Comparison of ENCODE assay signal across 8 mouse cellular contexts in genomic region chr7:6361756-6362155, GRCm38 (mm10). TPM values are rescaled to one million over a fixed set of nuclear protein-coding genes. Genes with fewer than 3 reads are reported as not detected.
DNase-seq lines count a peak whose midpoint lies in the region; ATAC-seq and TF ChIP-seq lines count a peak whose summit lies in the region.

No protein-coding gene starts in this region.

- 27% methylated on average over 7 of the region's 7 CpGs for WGBS in heart, postnatal 0 days
- WGBS in hindbrain, embryonic 13.5 days = 24% methylated on average over 7 of the region's 7 CpGs
- 27% methylated on average over 7 of the region's 7 CpGs for WGBS in midbrain, embryonic 13.5 days

- no peak for TF ChIP-seq EP300 in heart, postnatal 0 days (IDR thresholded peaks at IDR 0.05; ENCODE audit: low read depth)

- peaks cover 4% of the 10 kb centered on the region; the same call in 1 of the 2 replicates for H3K4me1 ChIP-seq in heart, postnatal 0 days (ENCODE audit: control insufficient read depth, insufficient read depth)
- H3K4me1 ChIP-seq in hindbrain, embryonic 13.5 days (replicated peaks) = peaks cover 15% of the 10 kb centered on the region
- peaks cover 14% of the 10 kb centered on the region for H3K4me1 ChIP-seq in midbrain, embryonic 13.5 days (replicated peaks)

- DNase-seq in heart, postnatal 0 days (ENCODE audit: low spot score) = no peak
- no peak for DNase-seq in heart, adult 9 months (ENCODE audit: low spot score in 2 of 2)
- DNase-seq in cerebellum, adult 9-11 months = peak; percentile 52
- DNase-seq in right cerebral cortex, postnatal 36 days (ENCODE audit: low spot score in 2 of 2) = no peak

- peak overlapping the region; percentile 80 for H3K27ac ChIP-seq in heart, postnatal 0 days (ENCODE audit: low read depth)
- peak overlapping the region; percentile 95 for H3K27ac ChIP-seq in hindbrain, embryonic 13.5 days
- peak overlapping the region; percentile 95 for H3K27ac ChIP-seq in midbrain, embryonic 13.5 days

- peak overlapping the region; percentile 55 for H3K9ac ChIP-seq in heart, postnatal 0 days (replicated peaks; ENCODE audit: low read depth, low read length)
- peak overlapping the region; percentile 73 for H3K9ac ChIP-seq in hindbrain, embryonic 13.5 days
- H3K9ac ChIP-seq in midbrain, embryonic 13.5 days (replicated peaks) = peak overlapping the region; percentile 70

- H3K9me3 ChIP-seq in heart, postnatal 0 days (replicated peaks; ENCODE audit: control insufficient read depth, low read length) = no peaks in the 10 kb centered on the region
- no peaks in the 10 kb centered on the region for H3K9me3 ChIP-seq in hindbrain, embryonic 13.5 days
- H3K9me3 ChIP-seq in midbrain, embryonic 13.5 days = no peaks in the 10 kb centered on the region

- H3K4me2 ChIP-seq in heart, postnatal 0 days (ENCODE audit: low read depth, low read length) = peak overlapping the region; percentile 71
- H3K4me2 ChIP-seq in hindbrain, embryonic 13.5 days = peak overlapping the region; percentile 64
- H3K4me2 ChIP-seq in midbrain, embryonic 13.5 days (replicated peaks) = peak overlapping the region; percentile 63

- ATAC-seq in heart, postnatal 0 days (ENCODE audit: insufficient read depth, low read depth) = no peak
- ATAC-seq in hindbrain, embryonic 13.5 days (ENCODE audit: low FRiP score) = no peak
- ATAC-seq in midbrain, embryonic 13.5 days = no peak
- no peak for ATAC-seq in granulocyte monocyte progenitor cell, adult 5-6 weeks (replicated peaks; ENCODE audit: poor library complexity, severe bottlenecking)
- no peak for ATAC-seq in CD4-positive, CD25-positive, alpha-beta regulatory T cell, adult 4 months

- H3K4me3 ChIP-seq in heart, postnatal 0 days (ENCODE audit: low read depth, low read length) = peak overlapping the region; percentile 53
- peak overlapping the region; percentile 54 for H3K4me3 ChIP-seq in hindbrain, embryonic 13.5 days
- H3K4me3 ChIP-seq in midbrain, embryonic 13.5 days (replicated peaks) = peak overlapping the region; percentile 48

- H3K36me3 ChIP-seq in heart, postnatal 0 days (replicated peaks; ENCODE audit: control insufficient read depth, insufficient read depth, low read length) = no peaks in the 10 kb centered on the region
- H3K36me3 ChIP-seq in hindbrain, embryonic 13.5 days = no peaks in the 10 kb centered on the region
- no peaks in the 10 kb centered on the region for H3K36me3 ChIP-seq in midbrain, embryonic 13.5 days

- no peaks in the 10 kb centered on the region for H3K27me3 ChIP-seq in heart, postnatal 0 days (ENCODE audit: control insufficient read depth, insufficient read depth, low read length)
- no peaks in the 10 kb centered on the region for H3K27me3 ChIP-seq in hindbrain, embryonic 13.5 days
- H3K27me3 ChIP-seq in midbrain, embryonic 13.5 days = no peaks in the 10 kb centered on the region

- no peak for TF ChIP-seq CTCF in heart, postnatal 0 days (IDR thresholded peaks at IDR 0.05; ENCODE audit: low read depth)

RNA-seq across cellular contexts. Expression of gene Zfp78, which starts 1.3 kb away (rescaled TPM):
- 0.11 TPM in 1 of 2 replicates, not detected in the other for total RNA-seq in heart, postnatal 0 days (2014; rRNA removed; ENCODE audit: low replicate concordance)
- polyA plus RNA-seq in heart, postnatal 0 days (2015; fragmentation: Nextera tagmentation; extraction: Ambion mirVana) = 0.94 and 1.3 TPM in 2 replicates
- 3.6 and 4.2 TPM in 2 replicates for polyA plus RNA-seq in hindbrain, embryonic 13.5 days (2015; fragmentation: Nextera tagmentation; extraction: Ambion mirVana)
- 4.3 and 4.6 TPM in 2 replicates for polyA plus RNA-seq in midbrain, embryonic 13.5 days (2015; fragmentation: Nextera tagmentation; extraction: Ambion mirVana)
- total RNA-seq in granulocyte monocyte progenitor cell, adult 5-6 weeks (2014; fragmentation: Nextera tagmentation) = 1.8 and 2.9 TPM in 2 replicates
- total RNA-seq in granulocyte monocyte progenitor cell, adult 5-6 weeks (2017) = 0.88 and 2.6 TPM in 2 replicates
- polyA plus RNA-seq in CD4-positive, CD25-positive, alpha-beta regulatory T cell, adult 4 months (2017; shearing (Covaris generic)) = 1 to 10 TPM; 4.0 to 5.1 TPM

RNA-seq across cellular contexts. Expression of gene Gm3854, which starts 18.2 kb away (rescaled TPM):
- total RNA-seq in heart, postnatal 0 days (2014; rRNA removed; ENCODE audit: low replicate concordance) = not detected in 2 replicates
- polyA plus RNA-seq in heart, postnatal 0 days (2015; fragmentation: Nextera tagmentation; extraction: Ambion mirVana) = 0.44 and 0.51 TPM in 2 replicates
- polyA plus RNA-seq in hindbrain, embryonic 13.5 days (2015; fragmentation: Nextera tagmentation; extraction: Ambion mirVana) = 6.7 and 9.0 TPM in 2 replicates
- polyA plus RNA-seq in midbrain, embryonic 13.5 days (2015; fragmentation: Nextera tagmentation; extraction: Ambion mirVana) = 7.0 and 7.2 TPM in 2 replicates
- 0.96 and 1.8 TPM in 2 replicates for total RNA-seq in granulocyte monocyte progenitor cell, adult 5-6 weeks (2014; fragmentation: Nextera tagmentation)
- total RNA-seq in granulocyte monocyte progenitor cell, adult 5-6 weeks (2017) = 0.31 TPM in 1 of 2 replicates, not detected in the other
- under 1 TPM; 0.11 to 0.39 TPM for polyA plus RNA-seq in CD4-positive, CD25-positive, alpha-beta regulatory T cell, adult 4 months (2017; shearing (Covaris generic))

RNA-seq across cellular contexts. Expression of gene Zfp28, which starts 21.3 kb away (rescaled TPM):
- total RNA-seq in heart, postnatal 0 days (2014; rRNA removed; ENCODE audit: low replicate concordance) = 2.5 and 5.3 TPM in 2 replicates
- 6.9 and 8.0 TPM in 2 replicates for polyA plus RNA-seq in heart, postnatal 0 days (2015; fragmentation: Nextera tagmentation; extraction: Ambion mirVana)
- 16.2 and 17.0 TPM in 2 replicates for polyA plus RNA-seq in hindbrain, embryonic 13.5 days (2015; fragmentation: Nextera tagmentation; extraction: Ambion mirVana)
- 16.2 and 18.5 TPM in 2 replicates for polyA plus RNA-seq in midbrain, embryonic 13.5 days (2015; fragmentation: Nextera tagmentation; extraction: Ambion mirVana)
- total RNA-seq in granulocyte monocyte progenitor cell, adult 5-6 weeks (2014; fragmentation: Nextera tagmentation) = 1.9 and 2.0 TPM in 2 replicates
- 1.0 and 2.0 TPM in 2 replicates for total RNA-seq in granulocyte monocyte progenitor cell, adult 5-6 weeks (2017)
- 1 to 10 TPM; 4.0 to 5.5 TPM for polyA plus RNA-seq in CD4-positive, CD25-positive, alpha-beta regulatory T cell, adult 4 months (2017; shearing (Covaris generic))

RNA-seq across cellular contexts. Expression of gene Zfp583, which starts 30.7 kb away (rescaled TPM):
- 3.1 TPM in 1 of 2 replicates, not detected in the other for total RNA-seq in heart, postnatal 0 days (2014; rRNA removed; ENCODE audit: low replicate concordance)
- 2.6 and 3.1 TPM in 2 replicates for polyA plus RNA-seq in heart, postnatal 0 days (2015; fragmentation: Nextera tagmentation; extraction: Ambion mirVana)
- polyA plus RNA-seq in hindbrain, embryonic 13.5 days (2015; fragmentation: Nextera tagmentation; extraction: Ambion mirVana) = 13.0 and 15.7 TPM in 2 replicates
- 11.7 and 12.9 TPM in 2 replicates for polyA plus RNA-seq in midbrain, embryonic 13.5 days (2015; fragmentation: Nextera tagmentation; extraction: Ambion mirVana)
- 2.5 and 8.0 TPM in 2 replicates for total RNA-seq in granulocyte monocyte progenitor cell, adult 5-6 weeks (2014; fragmentation: Nextera tagmentation)
- 1.3 and 2.1 TPM in 2 replicates for total RNA-seq in granulocyte monocyte progenitor cell, adult 5-6 weeks (2017)
- 1 to 10 TPM in 1 of 2 experiments, under 1 TPM in 1; 0.94 to 1.4 TPM for polyA plus RNA-seq in CD4-positive, CD25-positive, alpha-beta regulatory T cell, adult 4 months (2017; shearing (Covaris generic))

RNA-seq across cellular contexts. Expression of gene Smim17, which starts 36.8 kb away (rescaled TPM):
- total RNA-seq in heart, postnatal 0 days (2014; rRNA removed; ENCODE audit: low replicate concordance) = not detected in 2 replicates
- polyA plus RNA-seq in heart, postnatal 0 days (2015; fragmentation: Nextera tagmentation; extraction: Ambion mirVana) = 0.12 and 0.21 TPM in 2 replicates
- 3.7 and 4.2 TPM in 2 replicates for polyA plus RNA-seq in hindbrain, embryonic 13.5 days (2015; fragmentation: Nextera tagmentation; extraction: Ambion mirVana)
- 2.4 and 3.4 TPM in 2 replicates for polyA plus RNA-seq in midbrain, embryonic 13.5 days (2015; fragmentation: Nextera tagmentation; extraction: Ambion mirVana)
- not detected in 2 replicates for total RNA-seq in granulocyte monocyte progenitor cell, adult 5-6 weeks (2014; fragmentation: Nextera tagmentation)
- not detected in 2 replicates for total RNA-seq in granulocyte monocyte progenitor cell, adult 5-6 weeks (2017)
- polyA plus RNA-seq in CD4-positive, CD25-positive, alpha-beta regulatory T cell, adult 4 months (2017; shearing (Covaris generic)) = not detected
